Comparison of ENCODE assay signal across 12 mouse cellular contexts in the genomic region with DNA sequence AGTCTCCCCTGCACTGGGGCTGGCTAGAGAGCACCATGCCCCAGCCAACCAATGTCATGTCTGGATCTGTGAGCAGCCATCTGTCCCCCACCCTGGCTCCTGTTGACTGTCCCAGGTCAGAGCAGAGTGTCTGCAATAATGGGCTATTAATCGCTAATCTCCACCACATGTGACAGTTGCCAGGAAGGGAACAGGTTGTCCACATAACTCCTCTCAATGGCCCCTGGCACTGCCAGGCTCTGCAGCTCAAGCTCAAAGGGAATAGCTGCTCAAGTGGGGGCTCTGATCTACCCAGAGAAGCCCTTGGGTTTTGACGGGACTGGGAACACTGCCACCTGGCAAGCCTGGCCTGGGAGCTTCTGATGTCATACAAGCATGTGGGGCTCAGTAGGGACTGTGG.
DNase-seq lines count a peak whose midpoint lies in the region; ATAC-seq and TF ChIP-seq lines count a peak whose summit lies in the region.
"Had no signal": no experiment of that assay in that cellular context is flagged by ENCODE, and none has a peak within 500 bp of the region (broad histone marks: within the 10 kb centered on the region; RNA-seq: fewer than 3 reads in every experiment).

No protein-coding gene starts in this region.

- WGBS in hindbrain, embryonic 14.5 days, result 58% methylated on average over 2 of the region's 2 CpGs
- 75% methylated on average over 2 of the region's 2 CpGs for WGBS in hindbrain, embryonic 10.5 days
- 51% methylated on average over 2 of the region's 2 CpGs for WGBS in heart, postnatal 0 days

- no peak overlapping the region for H3K4me3 ChIP-seq in hindbrain, embryonic 14.5 days (replicated peaks; ENCODE audit: low read length)
- H3K4me3 ChIP-seq in hindbrain, embryonic 10.5 days, result no peak overlapping the region
- H3K4me3 ChIP-seq in heart, postnatal 0 days (ENCODE audit: low read depth, low read length), result no peak overlapping the region
- H3K4me3 ChIP-seq: kidney, embryonic 15.5 days; neural tube, embryonic 12.5 days; stomach, embryonic 15.5 days had no signal

- H3K27ac ChIP-seq in hindbrain, embryonic 14.5 days, result no peak overlapping the region
- no peak overlapping the region for H3K27ac ChIP-seq in hindbrain, embryonic 10.5 days
- H3K27ac ChIP-seq in heart, postnatal 0 days (ENCODE audit: low read depth), result no peak overlapping the region
- H3K27ac ChIP-seq: kidney, embryonic 15.5 days; neural tube, embryonic 12.5 days; stomach, embryonic 15.5 days had no signal

- H3K27me3 ChIP-seq in hindbrain, embryonic 14.5 days (ENCODE audit: control insufficient read depth, insufficient read depth, low read length), result no peaks in the 10 kb centered on the region
- no peaks in the 10 kb centered on the region for H3K27me3 ChIP-seq in hindbrain, embryonic 10.5 days (ENCODE audit: insufficient read depth, poor library complexity, severe bottlenecking)
- no peaks in the 10 kb centered on the region for H3K27me3 ChIP-seq in heart, postnatal 0 days (ENCODE audit: control insufficient read depth, insufficient read depth, low read length)
- H3K27me3 ChIP-seq: stomach, embryonic 15.5 days had no signal

- peak; percentile 20 for DNase-seq in adrenal gland, adult 8-10 months
- DNase-seq in adrenal gland, adult 18-20 months (ENCODE audit: low spot score in 2 of 2), result no peak
- peak; percentile 55 for DNase-seq in hindbrain, embryonic 14.5 days (ENCODE audit: low spot score)
- DNase-seq in hindbrain, embryonic 10.5 days (ENCODE audit: low spot score), result no peak
- peak; percentile 42 for DNase-seq in NIH3T3 (ENCODE audit: low read depth)
- peak; percentile 41 for DNase-seq in heart, postnatal 0 days (ENCODE audit: low spot score)
- no peak for DNase-seq in urinary bladder, postnatal 4 days (ENCODE audit: low spot score in 2 of 2)
- no peak for DNase-seq in thymus, postnatal 14 days

- no peaks in the 10 kb centered on the region for H3K9me3 ChIP-seq in hindbrain, embryonic 14.5 days (ENCODE audit: control insufficient read depth, low read length)
- no peaks in the 10 kb centered on the region for H3K9me3 ChIP-seq in hindbrain, embryonic 10.5 days
- no peaks in the 10 kb centered on the region for H3K9me3 ChIP-seq in heart, postnatal 0 days (replicated peaks; ENCODE audit: control insufficient read depth, low read length)
- H3K9me3 ChIP-seq: kidney, embryonic 15.5 days; neural tube, embryonic 12.5 days; stomach, embryonic 15.5 days had no signal

- ATAC-seq in hindbrain, embryonic 14.5 days (ENCODE audit: low FRiP score), result peak; percentile 62; the same call in 1 of the 2 replicates
- peak; percentile 82 for ATAC-seq in heart, postnatal 0 days (ENCODE audit: insufficient read depth, low read depth)
- ATAC-seq: lung, postnatal 0 days had no signal

- TF ChIP-seq EP300 in heart, postnatal 0 days (IDR thresholded peaks at IDR 0.05; ENCODE audit: low read depth), result 0 out of 2 replicates have a peak, but pooled peaks have one; percentile 37

- TF ChIP-seq CTCF in heart, postnatal 0 days (IDR thresholded peaks at IDR 0.05; ENCODE audit: low read depth), result no peak

- no peaks in the 10 kb centered on the region for H3K36me3 ChIP-seq in hindbrain, embryonic 14.5 days (replicated peaks; ENCODE audit: control insufficient read depth, insufficient read depth)
- H3K36me3 ChIP-seq in hindbrain, embryonic 10.5 days, result no peaks in the 10 kb centered on the region
- no peaks in the 10 kb centered on the region for H3K36me3 ChIP-seq in heart, postnatal 0 days (replicated peaks; ENCODE audit: control insufficient read depth, insufficient read depth, low read length)
- H3K36me3 ChIP-seq: kidney, embryonic 15.5 days; neural tube, embryonic 12.5 days; stomach, embryonic 15.5 days had no signal

- no peak overlapping the region for H3K9ac ChIP-seq in hindbrain, embryonic 14.5 days
- no peak overlapping the region for H3K9ac ChIP-seq in heart, postnatal 0 days (replicated peaks; ENCODE audit: low read depth, low read length)
- H3K9ac ChIP-seq: kidney, embryonic 15.5 days; neural tube, embryonic 12.5 days; stomach, embryonic 15.5 days had no signal

- no peaks in the 10 kb centered on the region; the same call in 1 of the 2 replicates for H3K4me1 ChIP-seq in hindbrain, embryonic 14.5 days (replicated peaks; ENCODE audit: control insufficient read depth, insufficient read depth, low read length)
- H3K4me1 ChIP-seq in hindbrain, embryonic 10.5 days (replicated peaks), result peaks cover 3% of the 10 kb centered on the region; the same call in 1 of the 2 replicates
- H3K4me1 ChIP-seq in heart, postnatal 0 days (ENCODE audit: control insufficient read depth, insufficient read depth), result no peaks in the 10 kb centered on the region
- H3K4me1 ChIP-seq: kidney, embryonic 15.5 days; neural tube, embryonic 12.5 days; stomach, embryonic 15.5 days had no signal

- no peak overlapping the region for H3K4me2 ChIP-seq in hindbrain, embryonic 14.5 days (replicated peaks)
- H3K4me2 ChIP-seq in heart, postnatal 0 days (ENCODE audit: low read depth, low read length), result no peak overlapping the region
- H3K4me2 ChIP-seq: kidney, embryonic 15.5 days; neural tube, embryonic 12.5 days; stomach, embryonic 15.5 days had no signal

Comparison
In these comparisons a context has a peak if more than half of its experiments do, and no peak if none do; other contexts are left out.
1. DNase-seq: peak in adrenal gland, adult 8-10 months (single experiment), hindbrain, embryonic 14.5 days (single experiment), NIH3T3 (single experiment) and heart, postnatal 0 days (single experiment); none in adrenal gland, adult 18-20 months (0 of 2), hindbrain, embryonic 10.5 days (single experiment), urinary bladder, postnatal 4 days (0 of 2) and thymus, postnatal 14 days (single experiment).